Comparison of ENCODE assay signal across 22 mouse cellular contexts in genomic region chr8:71534263-71534810, GRCm38 (mm10). TPM values are rescaled to one million over a fixed set of nuclear protein-coding genes. Genes with fewer than 3 reads are reported as not detected.
A peak's percentile ranks its signal among the peaks of the same experiment; 100 is the strongest.
DNase-seq lines count a peak whose midpoint lies in the region; ATAC-seq and TF ChIP-seq lines count a peak whose summit lies in the region.
"Had no signal": no experiment of that assay in that cellular context is flagged by ENCODE, and none has a peak within 500 bp of the region (broad histone marks: within the 10 kb centered on the region; RNA-seq: fewer than 3 reads in every experiment).

No protein-coding gene starts in this region.

- ATAC-seq in forebrain, postnatal 0 days: no peak
- ATAC-seq in forebrain, embryonic 16.5 days: no peak
- no peak for ATAC-seq in liver, embryonic 14.5 days (ENCODE audit: insufficient read depth)
- ATAC-seq in liver, embryonic 12.5 days: no peak
- no peak for ATAC-seq in stomach, postnatal 0 days (ENCODE audit: low FRiP score, low TSS enrichment)
- ATAC-seq: CD4-positive, CD25-positive, alpha-beta regulatory T cell, adult 4 months had no signal

- H3K4me2 ChIP-seq in forebrain, postnatal 0 days (ENCODE audit: low read depth): no peak overlapping the region
- H3K4me2 ChIP-seq in forebrain, embryonic 16.5 days (ENCODE audit: low read length): no peak overlapping the region
- H3K4me2 ChIP-seq in liver, embryonic 14.5 days (ENCODE audit: low read depth): no peak overlapping the region
- no peak overlapping the region for H3K4me2 ChIP-seq in liver, embryonic 12.5 days
- H3K4me2 ChIP-seq in stomach, postnatal 0 days (replicated peaks; ENCODE audit: low read depth): no peak overlapping the region
- H3K4me2 ChIP-seq: heart, embryonic 13.5 days; lung, embryonic 15.5 days; neural tube, embryonic 12.5 days had no signal

- no peaks in the 10 kb centered on the region for H3K36me3 ChIP-seq in forebrain, postnatal 0 days (ENCODE audit: insufficient read depth)
- no peaks in the 10 kb centered on the region for H3K36me3 ChIP-seq in forebrain, embryonic 16.5 days (ENCODE audit: control insufficient read depth, insufficient read depth)
- no peaks in the 10 kb centered on the region for H3K36me3 ChIP-seq in kidney, adult 2 months (ENCODE audit: control insufficient read depth, insufficient read depth, low read length)
- H3K36me3 ChIP-seq in liver, embryonic 14.5 days (replicated peaks; ENCODE audit: control insufficient read depth, insufficient read depth, low read depth): no peaks in the 10 kb centered on the region
- H3K36me3 ChIP-seq in liver, embryonic 12.5 days: no peaks in the 10 kb centered on the region
- H3K36me3 ChIP-seq in stomach, postnatal 0 days (ENCODE audit: control insufficient read depth, insufficient read depth, low read length): no peaks in the 10 kb centered on the region
- H3K36me3 ChIP-seq: heart, embryonic 13.5 days; lung, embryonic 15.5 days; neural tube, embryonic 12.5 days had no signal

- no peak for DNase-seq in forebrain, postnatal 0 days
- no peak for DNase-seq in kidney, adult 2 months
- DNase-seq in kidney, postnatal 25 days: no peak
- DNase-seq in liver, embryonic 14.5 days (ENCODE audit: low read depth in 3 of 3, low spot score in 3 of 3): no peak
- DNase-seq in stomach, postnatal 0 days (ENCODE audit: low spot score): no peak
- no peak for DNase-seq in layer of hippocampus, postnatal 14 days (ENCODE audit: low spot score in 2 of 2)
- DNase-seq: adrenal gland, adult 8-10 months; cerebellum, adult 11 months; cerebellum, postnatal 25 days; gastrocnemius, postnatal 36 days; spleen, adult 18-20 months had no signal

- no peak for TF ChIP-seq POLR2A in kidney, adult 2 months (IDR thresholded peaks at IDR 0.05; ENCODE audit: low read depth, low read length)

- no peak overlapping the region for H3K4me3 ChIP-seq in forebrain, postnatal 0 days (ENCODE audit: low read depth, low read length)
- H3K4me3 ChIP-seq in forebrain, embryonic 16.5 days (replicated peaks; ENCODE audit: low read length): no peak overlapping the region
- H3K4me3 ChIP-seq in kidney, adult 2 months (ENCODE audit: insufficient read depth, low read depth, low read length): no peak overlapping the region
- no peak overlapping the region for H3K4me3 ChIP-seq in liver, embryonic 14.5 days (ENCODE audit: insufficient read depth in 1 of 2, low read depth in 2 of 2, low read length in 2 of 2)
- no peak overlapping the region for H3K4me3 ChIP-seq in liver, embryonic 12.5 days
- H3K4me3 ChIP-seq in stomach, postnatal 0 days (ENCODE audit: low read depth, low read length): no peak overlapping the region
- H3K4me3 ChIP-seq: heart, embryonic 13.5 days; lung, embryonic 15.5 days; neural tube, embryonic 12.5 days had no signal

- no peak for TF ChIP-seq EP300 in liver, embryonic 14.5 days (IDR thresholded peaks at IDR 0.05; ENCODE audit: low read depth)
- no peak for TF ChIP-seq EP300 in stomach, postnatal 0 days (optimal IDR thresholded peaks at IDR 0.05)

- peak; percentile 12; the same call in 1 of the 2 replicates for TF ChIP-seq CTCF in forebrain, postnatal 0 days (IDR thresholded peaks at IDR 0.05; ENCODE audit: low read depth)
- TF ChIP-seq CTCF in kidney, adult 2 months (conservative IDR thresholded peaks at IDR 0.05; ENCODE audit: insufficient read depth, insufficient read length, low read depth, low read length): peak; percentile 28; the same call in 1 of the 2 replicates
- TF ChIP-seq CTCF in liver, embryonic 14.5 days (IDR thresholded peaks at IDR 0.05; ENCODE audit: low read depth): peak; percentile 15; the same call in 1 of the 2 replicates
- TF ChIP-seq CTCF in stomach, postnatal 0 days (IDR thresholded peaks at IDR 0.05; ENCODE audit: low read depth): peak; percentile 44

- H3K9me3 ChIP-seq in forebrain, postnatal 0 days (ENCODE audit: low read length): no peaks in the 10 kb centered on the region
- no peaks in the 10 kb centered on the region for H3K9me3 ChIP-seq in forebrain, embryonic 16.5 days (ENCODE audit: control insufficient read depth, low read length)
- no peaks in the 10 kb centered on the region for H3K9me3 ChIP-seq in liver, embryonic 14.5 days (ENCODE audit: control insufficient read depth, low read length)
- no peaks in the 10 kb centered on the region for H3K9me3 ChIP-seq in liver, embryonic 12.5 days (replicated peaks)
- no peaks in the 10 kb centered on the region for H3K9me3 ChIP-seq in stomach, postnatal 0 days (ENCODE audit: control insufficient read depth, low read length)
- H3K9me3 ChIP-seq: heart, embryonic 13.5 days; lung, embryonic 15.5 days; neural tube, embryonic 12.5 days had no signal

- H3K27ac ChIP-seq in forebrain, postnatal 0 days (ENCODE audit: low read depth, low read length): no peak overlapping the region
- no peak overlapping the region for H3K27ac ChIP-seq in forebrain, embryonic 16.5 days (ENCODE audit: low read length)
- H3K27ac ChIP-seq in kidney, adult 2 months (ENCODE audit: insufficient read depth, low read depth, low read length): no peak overlapping the region
- H3K27ac ChIP-seq in liver, embryonic 14.5 days: no peak overlapping the region
- H3K27ac ChIP-seq in liver, embryonic 12.5 days: no peak overlapping the region
- no peak overlapping the region for H3K27ac ChIP-seq in stomach, postnatal 0 days (replicated peaks)
- H3K27ac ChIP-seq: heart, embryonic 13.5 days; lung, embryonic 15.5 days; neural tube, embryonic 12.5 days had no signal

- 30% methylated on average over 3 of the region's 3 CpGs for WGBS in forebrain, postnatal 0 days
- WGBS in forebrain, embryonic 16.5 days: 40% methylated on average over 3 of the region's 3 CpGs
- WGBS in kidney, adult 2 months: 51% methylated on average over 3 of the region's 3 CpGs
- WGBS in liver, embryonic 14.5 days (ENCODE audit: insufficient replicate concordance): 51% methylated on average over 3 of the region's 3 CpGs
- WGBS in liver, embryonic 12.5 days (ENCODE audit: insufficient replicate concordance): 48% methylated on average over 3 of the region's 3 CpGs
- 38% methylated on average over 3 of the region's 3 CpGs for WGBS in stomach, postnatal 0 days

- H3K4me1 ChIP-seq in forebrain, postnatal 0 days (ENCODE audit: insufficient read depth): no peaks in the 10 kb centered on the region
- peaks cover 8% of the 10 kb centered on the region for H3K4me1 ChIP-seq in forebrain, embryonic 16.5 days (replicated peaks; ENCODE audit: control insufficient read depth, insufficient read depth, low read length)
- H3K4me1 ChIP-seq in kidney, adult 2 months (ENCODE audit: control insufficient read depth, insufficient read depth, low read length): 0 out of 2 replicates have a peak, but pooled peaks cover 4% of the 10 kb centered on the region
- peaks cover 8% of the 10 kb centered on the region in 2 experiments for H3K4me1 ChIP-seq in liver, embryonic 14.5 days (replicated peaks; ENCODE audit: control insufficient read depth in 2 of 2, insufficient read depth in 2 of 2, low read length in 1 of 2)
- peaks cover 35% of the 10 kb centered on the region for H3K4me1 ChIP-seq in liver, embryonic 12.5 days
- no peaks in the 10 kb centered on the region; the same call in 1 of the 2 replicates for H3K4me1 ChIP-seq in stomach, postnatal 0 days (replicated peaks; ENCODE audit: control insufficient read depth, insufficient read depth)

- H3K9ac ChIP-seq in forebrain, postnatal 0 days: no peak overlapping the region
- no peak overlapping the region for H3K9ac ChIP-seq in forebrain, embryonic 16.5 days (replicated peaks; ENCODE audit: low read depth, low read length)
- H3K9ac ChIP-seq in liver, embryonic 14.5 days (replicated peaks): no peak overlapping the region
- H3K9ac ChIP-seq in liver, embryonic 12.5 days: no peak overlapping the region
- H3K9ac ChIP-seq in stomach, postnatal 0 days (ENCODE audit: low read length): no peak overlapping the region
- H3K9ac ChIP-seq: heart, embryonic 13.5 days; lung, embryonic 15.5 days; neural tube, embryonic 12.5 days had no signal

- peaks cover 8% of the 10 kb centered on the region for H3K27me3 ChIP-seq in forebrain, postnatal 0 days (ENCODE audit: insufficient read depth, low read length)
- peaks cover 12% of the 10 kb centered on the region for H3K27me3 ChIP-seq in forebrain, embryonic 16.5 days (replicated peaks; ENCODE audit: control insufficient read depth, insufficient read depth, low read length)
- no peaks in the 10 kb centered on the region for H3K27me3 ChIP-seq in kidney, adult 2 months (replicated peaks; ENCODE audit: control insufficient read depth, insufficient read depth, low read length)
- no peaks in the 10 kb centered on the region for H3K27me3 ChIP-seq in liver, embryonic 14.5 days (ENCODE audit: control insufficient read depth, insufficient read depth, low read length)
- H3K27me3 ChIP-seq in liver, embryonic 12.5 days (replicated peaks): no peaks in the 10 kb centered on the region
- H3K27me3 ChIP-seq in stomach, postnatal 0 days (ENCODE audit: control insufficient read depth, insufficient read depth, low read length): no peaks in the 10 kb centered on the region
- H3K27me3 ChIP-seq: lung, embryonic 15.5 days had no signal

RNA-seq across cellular contexts. Expression of gene Bst2, which starts 2.9 kb away (rescaled TPM):
- 10.1 and 17.8 TPM in 2 replicates for total RNA-seq in forebrain, postnatal 0 days (2014; rRNA removed)
- 19.3 and 21.0 TPM in 2 replicates for polyA plus RNA-seq in forebrain, postnatal 0 days (2015; fragmentation: Nextera tagmentation; extraction: Ambion mirVana)
- polyA plus RNA-seq in forebrain, embryonic 16.5 days (2015; fragmentation: Nextera tagmentation; extraction: Ambion mirVana): 4.7 and 7.5 TPM in 2 replicates
- polyA plus RNA-seq in kidney, adult 2 months (2012; rRNA removed): 167 and 184 TPM in 2 replicates
- 41.1 and 44.4 TPM in 2 replicates for polyA plus RNA-seq in liver, embryonic 14.5 days (2012; rRNA removed)
- polyA plus RNA-seq in liver, embryonic 14.5 days (2014; fragmentation: Nextera tagmentation; extraction: Ambion mirVana): 12.2 and 14.2 TPM in 2 replicates
- polyA plus RNA-seq in liver, embryonic 12.5 days (2016; fragmentation: Nextera tagmentation; extraction: Ambion mirVana): 28.7 and 29.4 TPM in 2 replicates
- polyA plus RNA-seq in stomach, postnatal 0 days (2015; fragmentation: Nextera tagmentation; extraction: Ambion mirVana): 32.8 and 34.2 TPM in 2 replicates
- total RNA-seq in layer of hippocampus, postnatal 14 days (2021): 1 to 10 TPM; 3.4 to 5.5 TPM

RNA-seq across cellular contexts. Expression of gene Mvb12a, which starts 8.4 kb away (rescaled TPM):
- total RNA-seq in forebrain, postnatal 0 days (2014; rRNA removed): 70.5 and 81.7 TPM in 2 replicates
- 73.4 and 87.4 TPM in 2 replicates for polyA plus RNA-seq in forebrain, postnatal 0 days (2015; fragmentation: Nextera tagmentation; extraction: Ambion mirVana)
- 52.8 and 65.3 TPM in 2 replicates for polyA plus RNA-seq in forebrain, embryonic 16.5 days (2015; fragmentation: Nextera tagmentation; extraction: Ambion mirVana)
- polyA plus RNA-seq in kidney, adult 2 months (2012; rRNA removed): 136 and 164 TPM in 2 replicates
- polyA plus RNA-seq in liver, embryonic 14.5 days (2012; rRNA removed): 21.1 and 25.6 TPM in 2 replicates
- polyA plus RNA-seq in liver, embryonic 14.5 days (2014; fragmentation: Nextera tagmentation; extraction: Ambion mirVana): 31.1 and 35.2 TPM in 2 replicates
- 39.2 and 42.7 TPM in 2 replicates for polyA plus RNA-seq in liver, embryonic 12.5 days (2016; fragmentation: Nextera tagmentation; extraction: Ambion mirVana)
- polyA plus RNA-seq in stomach, postnatal 0 days (2015; fragmentation: Nextera tagmentation; extraction: Ambion mirVana): 103 TPM in 2 replicates
- total RNA-seq in layer of hippocampus, postnatal 14 days (2021): 10 to 100 TPM; 33.8 to 36.2 TPM

RNA-seq across cellular contexts. Expression of gene Ccdc194, which starts 8.8 kb away (rescaled TPM):
- total RNA-seq in forebrain, postnatal 0 days (2014; rRNA removed): 0.48 TPM in 1 of 2 replicates, not detected in the other
- 0.08 and 0.16 TPM in 2 replicates for polyA plus RNA-seq in forebrain, postnatal 0 days (2015; fragmentation: Nextera tagmentation; extraction: Ambion mirVana)
- polyA plus RNA-seq in forebrain, embryonic 16.5 days (2015; fragmentation: Nextera tagmentation; extraction: Ambion mirVana): 0.26 TPM in 1 of 2 replicates, not detected in the other
- 0.09 TPM in 1 of 2 replicates, not detected in the other for polyA plus RNA-seq in kidney, adult 2 months (2012; rRNA removed)
- 0.09 and 0.11 TPM in 2 replicates for polyA plus RNA-seq in liver, embryonic 14.5 days (2012; rRNA removed)
- 0.19 TPM in 1 of 2 replicates, not detected in the other for polyA plus RNA-seq in liver, embryonic 14.5 days (2014; fragmentation: Nextera tagmentation; extraction: Ambion mirVana)
- polyA plus RNA-seq in liver, embryonic 12.5 days (2016; fragmentation: Nextera tagmentation; extraction: Ambion mirVana): 0.30 and 0.57 TPM in 2 replicates
- polyA plus RNA-seq in stomach, postnatal 0 days (2015; fragmentation: Nextera tagmentation; extraction: Ambion mirVana): 0.29 and 0.46 TPM in 2 replicates
- not detected for total RNA-seq in layer of hippocampus, postnatal 14 days (2021)
- total RNA-seq: adrenal gland, adult 8-10 months; gastrocnemius, postnatal 36 days; hematopoietic stem cell, adult 5-6 weeks; layer of hippocampus, adult 18-20 months; left cerebral cortex, postnatal 10 days; megakaryocyte, adult 5-6 weeks had no signal
- polyA plus RNA-seq: CD4-positive, CD25-positive, alpha-beta regulatory T cell, adult 4 months; forebrain, embryonic 11.5 days had no signal

RNA-seq across cellular contexts. Expression of gene Plvap, which starts 22.8 kb away (rescaled TPM):
- total RNA-seq in forebrain, postnatal 0 days (2014; rRNA removed): 2.2 and 4.0 TPM in 2 replicates
- polyA plus RNA-seq in forebrain, postnatal 0 days (2015; fragmentation: Nextera tagmentation; extraction: Ambion mirVana): 6.9 and 8.7 TPM in 2 replicates
- 3.5 and 4.4 TPM in 2 replicates for polyA plus RNA-seq in forebrain, embryonic 16.5 days (2015; fragmentation: Nextera tagmentation; extraction: Ambion mirVana)
- 502 and 542 TPM in 2 replicates for polyA plus RNA-seq in kidney, adult 2 months (2012; rRNA removed)
- polyA plus RNA-seq in liver, embryonic 14.5 days (2012; rRNA removed): 15.4 and 16.8 TPM in 2 replicates
- 15.9 and 18.4 TPM in 2 replicates for polyA plus RNA-seq in liver, embryonic 14.5 days (2014; fragmentation: Nextera tagmentation; extraction: Ambion mirVana)
- 44.8 and 46.7 TPM in 2 replicates for polyA plus RNA-seq in liver, embryonic 12.5 days (2016; fragmentation: Nextera tagmentation; extraction: Ambion mirVana)
- polyA plus RNA-seq in stomach, postnatal 0 days (2015; fragmentation: Nextera tagmentation; extraction: Ambion mirVana): 56.3 and 60.9 TPM in 2 replicates
- total RNA-seq in layer of hippocampus, postnatal 14 days (2021): 1 to 10 TPM; 7.2 to 7.6 TPM
- total RNA-seq: hematopoietic stem cell, adult 5-6 weeks had no signal
- polyA plus RNA-seq: CD4-positive, CD25-positive, alpha-beta regulatory T cell, adult 4 months had no signal

RNA-seq across cellular contexts. Expression of gene Tmem221, which starts 24.3 kb away (rescaled TPM):
- 0.08 TPM in 1 of 2 replicates, not detected in the other for total RNA-seq in forebrain, postnatal 0 days (2014; rRNA removed)
- 0.16 and 0.18 TPM in 2 replicates for polyA plus RNA-seq in forebrain, postnatal 0 days (2015; fragmentation: Nextera tagmentation; extraction: Ambion mirVana)
- polyA plus RNA-seq in forebrain, embryonic 16.5 days (2015; fragmentation: Nextera tagmentation; extraction: Ambion mirVana): 0.15 and 0.16 TPM in 2 replicates
- 7.8 and 8.4 TPM in 2 replicates for polyA plus RNA-seq in kidney, adult 2 months (2012; rRNA removed)
- polyA plus RNA-seq in liver, embryonic 14.5 days (2012; rRNA removed): 0.13 and 0.25 TPM in 2 replicates
- polyA plus RNA-seq in liver, embryonic 14.5 days (2014; fragmentation: Nextera tagmentation; extraction: Ambion mirVana): 0.37 and 0.39 TPM in 2 replicates
- 0.61 and 0.75 TPM in 2 replicates for polyA plus RNA-seq in liver, embryonic 12.5 days (2016; fragmentation: Nextera tagmentation; extraction: Ambion mirVana)
- 1.0 and 1.4 TPM in 2 replicates for polyA plus RNA-seq in stomach, postnatal 0 days (2015; fragmentation: Nextera tagmentation; extraction: Ambion mirVana)
- under 1 TPM in 1 of 2 experiments, not detected in 1; 0.35 TPM for total RNA-seq in layer of hippocampus, postnatal 14 days (2021)
- total RNA-seq: hematopoietic stem cell, adult 5-6 weeks; left cerebral cortex, postnatal 10 days had no signal
